Comparison of ENCODE assay signal across 11 mouse cellular contexts in the genomic region with DNA sequence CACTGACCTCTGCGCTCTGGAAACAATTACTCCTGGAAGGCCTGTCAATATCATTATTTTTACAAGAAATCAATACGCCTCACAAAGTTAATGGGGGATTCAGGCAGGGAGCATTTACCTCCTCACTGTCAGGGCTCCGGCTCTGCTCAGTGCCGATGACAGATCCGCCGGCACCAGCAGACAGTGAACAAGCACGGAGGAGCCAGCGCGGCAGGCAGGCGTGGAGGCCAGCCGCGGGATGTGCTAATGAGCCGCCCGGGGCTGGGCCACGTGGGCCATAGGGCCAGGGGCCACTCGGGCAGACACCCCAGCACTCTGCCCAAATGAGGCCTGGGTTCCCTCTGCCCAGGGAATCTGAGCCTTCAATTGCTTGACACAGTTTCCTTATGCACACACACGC. TPM values are rescaled to one million over a fixed set of nuclear protein-coding genes. Genes with fewer than 3 reads are reported as not detected.
DNase-seq lines count a peak whose midpoint lies in the region; ATAC-seq lines count a peak whose summit lies in the region.
"Had no signal": no experiment of that assay in that cellular context is flagged by ENCODE, and none has a peak within 500 bp of the region (broad histone marks: within the 10 kb centered on the region; RNA-seq: fewer than 3 reads in every experiment).

No protein-coding gene starts in this region.

- H3K27ac ChIP-seq in kidney, embryonic 14.5 days (ENCODE audit: low read depth, low read length) = no peak overlapping the region
- H3K27ac ChIP-seq in embryonic facial prominence, embryonic 10.5 days (replicated peaks) = peak overlapping the region; percentile 85
- peak overlapping the region; percentile 10; the same call in 1 of the 2 replicates for H3K27ac ChIP-seq in hindbrain, embryonic 16.5 days (ENCODE audit: low read depth, low read length)
- no peak overlapping the region for H3K27ac ChIP-seq in neural tube, embryonic 12.5 days

- WGBS in kidney, embryonic 14.5 days = 12% methylated on average over 17 of the region's 17 CpGs
- WGBS in embryonic facial prominence, embryonic 10.5 days = 5% methylated on average over 17 of the region's 17 CpGs
- 11% methylated on average over 17 of the region's 17 CpGs for WGBS in hindbrain, embryonic 16.5 days
- WGBS in neural tube, embryonic 12.5 days = 14% methylated on average over 17 of the region's 17 CpGs

- peak; percentile 63 for ATAC-seq in kidney, embryonic 14.5 days (ENCODE audit: low FRiP score, low TSS enrichment)
- peak; percentile 46; the same call in 1 of the 2 replicates for ATAC-seq in hindbrain, embryonic 16.5 days
- peak; percentile 50; the same call in 1 of the 2 replicates for ATAC-seq in neural tube, embryonic 12.5 days (ENCODE audit: low FRiP score, low read depth)

- 0 out of 2 replicates have a peak, but pooled peaks cover 3% of the 10 kb centered on the region for H3K27me3 ChIP-seq in kidney, embryonic 14.5 days (ENCODE audit: control insufficient read depth, insufficient read depth, low read length)
- H3K27me3 ChIP-seq in embryonic facial prominence, embryonic 10.5 days (replicated peaks; ENCODE audit: low read depth, poor library complexity, severe bottlenecking) = peaks cover 4% of the 10 kb centered on the region; the same call in 1 of the 2 replicates
- H3K27me3 ChIP-seq in hindbrain, embryonic 16.5 days (replicated peaks; ENCODE audit: control insufficient read depth, insufficient read depth, low read length) = no peaks in the 10 kb centered on the region
- no peaks in the 10 kb centered on the region for H3K27me3 ChIP-seq in neural tube, embryonic 12.5 days (replicated peaks)

- H3K4me2 ChIP-seq in kidney, embryonic 14.5 days (replicated peaks; ENCODE audit: low read depth, low read length) = no peak overlapping the region
- peak overlapping the region; percentile 41 for H3K4me2 ChIP-seq in hindbrain, embryonic 16.5 days (ENCODE audit: low read length)
- H3K4me2 ChIP-seq in neural tube, embryonic 12.5 days (replicated peaks) = peak overlapping the region; percentile 42

- no peak overlapping the region for H3K4me3 ChIP-seq in kidney, embryonic 14.5 days (ENCODE audit: low read length)
- peak overlapping the region; percentile 37 for H3K4me3 ChIP-seq in embryonic facial prominence, embryonic 10.5 days
- no peak overlapping the region for H3K4me3 ChIP-seq in hindbrain, embryonic 16.5 days (ENCODE audit: low read length)
- no peak overlapping the region for H3K4me3 ChIP-seq in neural tube, embryonic 12.5 days

- no peak overlapping the region for H3K9ac ChIP-seq in kidney, embryonic 14.5 days (ENCODE audit: low read depth, low read length)
- H3K9ac ChIP-seq in hindbrain, embryonic 16.5 days (ENCODE audit: low read depth, low read length) = peak overlapping the region; percentile 8; the same call in 1 of the 2 replicates
- no peak overlapping the region for H3K9ac ChIP-seq in neural tube, embryonic 12.5 days

- H3K36me3 ChIP-seq in kidney, embryonic 14.5 days (ENCODE audit: control insufficient read depth, insufficient read depth, low read length) = no peaks in the 10 kb centered on the region
- H3K36me3 ChIP-seq in embryonic facial prominence, embryonic 10.5 days (replicated peaks) = 0 out of 2 replicates have a peak, but pooled peaks cover 8% of the 10 kb centered on the region
- no peaks in the 10 kb centered on the region for H3K36me3 ChIP-seq in hindbrain, embryonic 16.5 days (ENCODE audit: control insufficient read depth, insufficient read depth, low read length)
- no peaks in the 10 kb centered on the region for H3K36me3 ChIP-seq in neural tube, embryonic 12.5 days

- H3K4me1 ChIP-seq in kidney, embryonic 14.5 days (ENCODE audit: control insufficient read depth, insufficient read depth, low read length) = peaks cover 16% of the 10 kb centered on the region
- peaks cover 74% of the 10 kb centered on the region for H3K4me1 ChIP-seq in embryonic facial prominence, embryonic 10.5 days
- H3K4me1 ChIP-seq in hindbrain, embryonic 16.5 days (ENCODE audit: control insufficient read depth, insufficient read depth, low read depth, low read length) = peaks cover 48% of the 10 kb centered on the region
- peaks cover 64% of the 10 kb centered on the region for H3K4me1 ChIP-seq in neural tube, embryonic 12.5 days

- H3K9me3 ChIP-seq in kidney, embryonic 14.5 days (ENCODE audit: control insufficient read depth, low read length) = no peaks in the 10 kb centered on the region
- H3K9me3 ChIP-seq in embryonic facial prominence, embryonic 10.5 days = no peaks in the 10 kb centered on the region
- no peaks in the 10 kb centered on the region for H3K9me3 ChIP-seq in hindbrain, embryonic 16.5 days (ENCODE audit: control insufficient read depth, low read length)
- H3K9me3 ChIP-seq in neural tube, embryonic 12.5 days = no peaks in the 10 kb centered on the region

- no peak for DNase-seq in kidney, adult 11 months
- peak; percentile 80 for DNase-seq in embryonic facial prominence, embryonic 10.5 days (ENCODE audit: low spot score)
- DNase-seq in cerebellum, adult 8-10 months = no peak
- DNase-seq in c-Kit-positive CD71-positive TER-119-positive erythroid progenitor cells, embryonic 14.5 days (ENCODE audit: low spot score) = no peak
- DNase-seq in urinary bladder, adult 2 months (ENCODE audit: low spot score) = no peak
- DNase-seq: adrenal gland, postnatal 10 days; cerebellum, adult 9-10 months; kidney, adult 18-20 months had no signal

RNA-seq across cellular contexts. Expression of a gene that starts 47.7 kb away (rescaled TPM):
- 1.8 and 2.3 TPM in 2 replicates for polyA plus RNA-seq in kidney, embryonic 14.5 days (2014; fragmentation: Nextera tagmentation; extraction: Ambion mirVana)
- polyA plus RNA-seq in embryonic facial prominence, embryonic 10.5 days (2016; fragmentation: Nextera tagmentation; extraction: Ambion mirVana) = 8.4 and 9.4 TPM in 2 replicates
- polyA plus RNA-seq in hindbrain, embryonic 16.5 days (2015; fragmentation: Nextera tagmentation; extraction: Ambion mirVana) = 10.3 and 10.7 TPM in 2 replicates
- polyA plus RNA-seq in neural tube, embryonic 12.5 days (2016; fragmentation: Nextera tagmentation; extraction: Ambion mirVana) = 19.1 and 20.0 TPM in 2 replicates
- polyA plus RNA-seq in urinary bladder, adult 2 months (2012; rRNA removed) = 1.1 and 1.2 TPM in 2 replicates

Comparison
In these comparisons a context has a peak if more than half of its experiments do, and no peak if none do; other contexts are left out.
1. H3K27ac ChIP-seq: peak in embryonic facial prominence, embryonic 10.5 days (single experiment) and hindbrain, embryonic 16.5 days (single experiment); none in kidney, embryonic 14.5 days (single experiment) and neural tube, embryonic 12.5 days (single experiment).
2. Peak in every context shown above with its lines, with median percentiles within 50 percentile points of each other: ATAC-seq.